Mouse (Mus musculus): ENCODE data around the gene Fam187a.
A peak's percentile ranks its signal among the peaks of the same experiment; 100 is the strongest.

Gene Fam187a

DNA sequence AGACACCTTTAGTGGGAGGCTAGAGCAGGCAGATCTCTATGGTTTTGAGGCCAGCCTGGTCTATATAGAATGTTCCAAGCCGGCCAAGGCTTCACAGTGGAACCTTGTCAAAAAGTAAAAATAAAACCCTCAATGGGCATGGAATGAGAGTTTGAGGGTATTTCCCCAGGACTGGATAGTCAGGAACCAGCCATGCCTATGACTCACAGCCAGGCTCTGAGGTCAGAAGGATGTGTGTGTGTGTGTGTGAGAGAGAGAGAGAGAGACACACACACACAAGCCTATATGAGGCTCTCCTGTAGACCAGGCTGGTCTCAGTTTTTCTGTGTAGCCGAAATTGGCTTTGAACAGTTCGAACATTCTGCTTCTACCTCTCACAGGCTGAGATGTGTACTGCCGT lies 9.7 kb downstream of the Fam187a start:
- DNase-seq (ENCODE audit: low spot score in 2 of 2) = no peak

DNA sequence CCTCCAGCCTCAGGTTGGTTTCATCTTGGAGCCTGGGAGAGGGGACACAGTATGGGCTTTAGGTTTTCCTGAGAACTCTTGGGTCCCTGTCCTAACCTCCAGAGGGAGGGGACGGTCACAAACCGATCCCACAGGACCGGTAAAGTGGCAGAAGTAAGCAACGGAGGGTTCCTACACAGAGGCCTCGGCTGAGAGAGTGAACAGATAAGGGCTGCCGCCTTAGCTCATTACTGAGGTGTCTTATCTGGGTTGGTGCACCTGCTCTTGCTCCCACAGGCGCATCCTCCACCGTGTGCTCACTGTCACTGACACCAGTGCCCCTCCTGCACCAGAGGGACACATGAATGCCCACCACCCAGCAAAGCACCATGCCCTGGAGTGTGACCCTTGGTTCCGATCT lies 10.8 kb downstream of the Fam187a start:
- DNase-seq (ENCODE audit: low spot score in 2 of 2) = no peak

DNA sequence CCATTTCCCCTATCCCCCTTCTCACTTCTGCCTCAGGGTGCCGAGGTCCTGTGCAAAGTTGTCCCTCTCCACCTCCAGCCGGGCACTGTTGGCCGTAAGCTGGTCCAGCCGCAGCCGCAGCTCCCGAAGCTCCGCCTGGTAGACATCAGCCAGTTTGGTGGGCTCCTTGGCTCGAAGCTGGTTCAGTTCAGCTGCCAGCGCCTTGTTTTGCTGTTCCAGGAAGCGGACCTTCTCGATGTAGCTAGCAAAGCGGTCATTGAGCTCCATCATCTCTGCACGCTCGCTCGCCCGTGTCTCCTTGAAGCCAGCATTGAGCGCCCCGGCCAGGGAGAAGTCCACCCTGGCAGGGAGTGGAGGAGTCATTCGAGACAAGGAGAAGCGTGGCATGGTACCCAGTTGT lies 11.7 kb downstream of the Fam187a start:
- no peak for DNase-seq (ENCODE audit: low spot score in 2 of 2)

DNA sequence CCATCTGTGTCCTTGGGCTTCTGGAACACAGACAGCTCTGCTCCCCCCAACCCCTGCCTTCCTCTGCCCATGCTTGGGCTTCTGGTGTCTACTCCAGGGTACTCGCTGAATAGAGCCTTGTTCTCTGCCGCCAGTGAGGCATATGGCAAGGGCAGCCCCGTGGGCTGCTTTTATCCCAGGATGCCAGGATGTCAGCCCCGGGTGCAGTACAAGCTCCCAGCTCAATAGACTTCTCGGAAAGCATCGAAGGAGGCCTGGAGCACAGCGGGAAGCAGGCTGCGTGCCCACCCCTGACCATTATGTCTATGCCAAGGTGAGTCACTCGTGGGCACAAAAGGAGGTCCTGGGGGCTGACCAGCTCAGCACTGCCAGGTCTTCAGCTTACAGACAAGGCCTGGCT lies 13.4 kb downstream of the Fam187a start:
- peak in 1 of 2 experiments; percentile 21 for DNase-seq (ENCODE audit: low spot score in 2 of 2)

DNA sequence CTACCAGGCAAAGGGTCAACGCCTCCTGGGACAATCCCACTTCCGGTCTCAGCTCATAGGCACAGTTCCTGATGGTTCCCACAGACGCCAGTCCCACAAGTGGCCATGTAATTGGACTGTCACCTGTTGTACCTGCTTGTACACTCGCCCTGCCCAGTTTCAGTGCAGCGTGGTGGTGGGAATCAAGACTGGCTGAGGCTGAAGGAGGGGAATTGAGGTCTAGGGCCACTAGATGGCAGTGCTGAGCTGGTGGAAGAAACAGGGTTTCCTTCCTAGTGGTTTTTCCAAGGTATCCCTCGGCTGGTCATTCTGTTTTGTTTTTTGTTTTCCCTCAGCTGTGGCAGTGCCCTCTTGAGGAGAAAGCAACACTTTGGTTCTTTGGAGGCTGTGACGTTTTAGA lies 15.8 kb downstream of the Fam187a start, which contains the start of gene Gfap:
Gene Gfap (minus strand): TSS at position 150 of the 400 bp plus-strand sequence.
- peak; percentile 81 to 84 for DNase-seq (ENCODE audit: low spot score in 2 of 2)

DNA sequence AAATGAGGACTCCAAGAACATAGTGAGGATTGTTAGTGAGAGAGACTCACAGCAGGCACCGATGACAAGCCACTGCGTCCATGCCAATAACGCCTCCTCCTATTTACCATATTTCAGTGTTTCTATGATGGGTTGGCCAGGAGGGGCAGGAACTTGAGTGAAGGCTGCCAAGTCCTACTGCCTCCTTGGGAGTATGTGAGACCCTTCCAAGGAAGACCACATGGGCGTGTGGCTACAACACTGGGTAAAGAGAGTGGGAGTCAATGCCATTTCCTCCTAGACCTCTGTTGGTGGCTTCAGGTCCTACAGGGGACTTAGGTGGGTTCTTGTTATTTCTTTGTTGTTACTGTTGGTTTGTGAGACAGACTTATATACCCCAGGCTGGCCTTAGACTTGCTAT lies 16.2 kb downstream of the Fam187a start:
- DNase-seq (ENCODE audit: low spot score in 2 of 2) = no peak

DNA sequence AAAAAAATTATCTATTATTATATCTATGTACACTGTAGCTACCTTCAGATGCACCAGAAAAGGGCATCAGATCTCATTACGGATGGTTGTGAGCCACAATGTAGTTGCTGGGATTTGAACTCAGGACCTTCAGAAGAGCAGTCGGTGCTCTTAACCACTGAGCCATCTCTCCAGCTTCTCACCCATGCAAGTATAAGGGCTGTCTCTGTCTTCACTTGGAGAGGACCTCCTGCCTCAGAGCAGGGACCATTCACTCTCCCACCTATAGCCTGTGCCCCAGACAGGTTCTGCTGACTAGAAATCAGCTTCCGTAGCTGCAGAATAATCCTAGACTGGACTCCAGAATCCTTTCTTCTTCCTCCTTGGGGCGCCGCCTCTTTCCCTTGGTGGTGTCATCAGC lies 17.1 kb downstream of the Fam187a start:
- DNase-seq (ENCODE audit: low spot score in 2 of 2) = no peak

DNA sequence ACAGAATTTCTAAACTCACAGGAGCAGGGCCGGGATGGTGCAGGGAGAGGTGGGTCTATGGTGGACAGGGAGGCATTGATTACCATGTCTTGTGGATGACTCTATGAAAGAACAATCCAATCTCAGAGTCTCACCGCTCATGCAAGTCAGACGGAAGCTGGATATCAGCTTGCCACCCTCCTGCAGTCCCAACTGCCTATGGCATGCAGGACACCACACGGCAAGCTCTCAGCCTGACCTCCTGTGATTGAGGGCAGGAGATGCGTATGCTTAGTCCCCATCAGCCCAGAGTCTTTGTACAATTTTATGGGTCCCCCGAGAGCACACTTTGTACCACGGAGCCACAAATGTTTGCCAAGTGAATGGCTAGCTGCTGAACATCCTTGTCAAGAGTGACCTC lies 18.7 kb downstream of the Fam187a start:
- DNase-seq (ENCODE audit: low spot score in 2 of 2) = no peak

DNA sequence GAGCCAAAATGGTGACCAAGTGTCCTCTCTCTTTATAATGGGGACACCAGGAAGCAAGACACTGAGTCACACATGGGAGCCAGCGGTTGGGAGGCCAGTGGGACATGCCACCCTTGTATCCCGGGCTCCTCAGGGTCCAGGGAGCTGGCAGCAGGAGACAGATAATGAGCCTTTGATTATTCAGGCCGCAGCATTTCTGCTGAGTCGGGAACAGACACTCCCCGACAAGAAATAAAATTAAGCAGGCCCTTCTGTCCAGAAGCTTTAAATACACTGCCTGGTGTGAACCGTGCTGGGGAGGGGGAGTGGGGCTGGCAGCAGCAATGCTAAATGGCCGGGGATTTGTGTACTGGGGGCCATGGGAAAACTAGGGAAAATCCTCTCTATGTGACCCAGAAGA lies 26.4 kb downstream of the Fam187a start:
- no peak for DNase-seq (ENCODE audit: low spot score in 2 of 2)

DNA sequence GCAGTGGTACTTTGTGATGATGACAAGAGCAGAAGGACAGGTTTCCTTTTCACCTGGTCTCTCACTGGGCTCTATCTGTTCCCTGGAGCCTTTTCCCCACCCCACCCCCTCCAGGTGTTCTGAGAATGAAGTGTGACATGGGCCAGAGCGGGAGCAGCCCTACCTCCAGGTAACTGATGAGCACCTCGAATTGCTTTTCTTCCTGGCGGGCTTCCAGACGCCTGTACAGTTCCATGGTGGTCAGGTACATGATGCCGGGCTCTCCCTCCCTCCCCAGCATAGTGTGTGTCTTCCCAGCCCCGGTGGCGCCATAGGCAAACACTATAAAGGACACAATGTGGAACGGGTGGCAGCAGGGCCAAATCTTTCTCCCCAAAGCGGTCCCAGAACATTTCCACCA lies 30.4 kb downstream of the Fam187a start:
- no peak for DNase-seq (ENCODE audit: low spot score in 2 of 2)

DNA sequence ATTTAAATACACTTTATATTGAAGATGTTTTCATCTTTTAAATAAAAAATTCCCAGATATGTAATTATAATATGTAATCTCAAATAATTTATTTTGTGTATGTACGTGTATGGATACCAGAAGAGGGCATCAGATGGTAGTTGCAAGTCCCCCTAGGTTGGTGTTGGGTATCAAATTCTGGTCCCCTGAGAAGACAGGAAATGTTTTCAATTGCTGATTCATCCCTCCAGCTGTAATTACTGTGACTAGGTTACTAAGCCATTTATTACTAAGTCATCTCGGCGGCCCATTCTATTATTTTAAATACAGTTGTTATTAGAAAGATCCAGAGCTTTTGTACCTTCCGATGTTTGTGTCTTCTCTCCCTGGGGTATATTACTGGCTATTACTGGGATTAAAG lies 33.1 kb downstream of the Fam187a start:
- no peak for DNase-seq (ENCODE audit: low spot score in 2 of 2)

DNA sequence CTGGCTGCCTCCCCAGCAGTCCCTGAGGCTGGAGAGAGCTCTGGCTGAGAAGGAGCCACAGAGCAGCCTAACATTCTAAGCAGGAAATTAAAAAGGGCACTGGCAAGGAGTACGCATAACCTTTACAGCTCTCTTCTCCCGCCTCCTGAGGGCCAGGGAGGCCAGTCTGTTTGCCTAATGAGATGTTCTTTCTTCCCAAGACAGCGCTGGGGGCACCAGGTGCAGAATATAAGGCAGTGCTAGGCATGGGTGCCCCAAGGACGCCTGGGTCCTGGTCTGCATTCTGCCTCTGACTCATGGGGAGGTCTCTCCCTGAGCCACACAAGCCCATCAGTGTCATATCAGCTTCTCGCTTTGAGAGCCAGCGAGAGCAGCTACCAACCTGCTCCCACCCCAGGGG lies 36.5 kb downstream of the Fam187a start:
- no peak for DNase-seq (ENCODE audit: low spot score in 2 of 2)

DNA sequence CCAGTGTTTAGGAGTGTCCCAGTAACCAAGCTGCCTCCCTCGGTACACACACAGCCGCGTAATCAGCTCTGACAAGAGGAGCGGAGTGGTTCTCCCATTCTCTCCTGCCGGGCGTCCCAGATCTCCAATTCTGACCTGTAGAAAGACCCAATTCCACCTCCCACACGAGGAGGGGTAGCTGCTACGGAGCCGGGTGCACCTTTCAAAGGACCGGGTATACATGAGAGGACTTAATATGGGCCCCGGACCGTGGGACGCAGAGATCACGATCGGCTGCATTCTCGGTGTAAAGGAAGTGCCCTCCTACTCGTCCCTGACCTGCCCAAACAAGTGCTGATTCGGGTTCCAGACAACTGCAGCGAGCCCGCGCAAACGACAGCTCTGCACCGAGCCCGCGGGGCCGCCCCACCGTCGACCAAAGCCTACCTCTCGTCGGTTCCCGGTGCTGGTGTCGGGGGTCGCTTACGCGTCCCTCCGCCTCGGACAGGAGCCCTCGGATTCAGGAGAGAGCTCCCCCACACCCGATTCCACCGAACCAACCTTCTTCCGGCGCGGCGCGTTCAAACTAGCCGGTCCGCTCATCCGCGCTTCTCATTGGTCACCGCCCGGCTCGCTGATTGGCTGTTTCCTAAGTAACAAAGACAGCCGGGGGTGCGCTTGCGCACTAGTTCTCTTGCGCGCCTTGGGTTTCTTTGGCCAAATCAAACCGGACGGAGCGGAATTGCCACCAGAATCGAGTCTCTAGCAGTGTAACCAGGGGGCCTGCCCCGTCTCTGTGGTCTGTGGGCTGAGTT lies 39.8 kb downstream of the Fam187a start, which contains the start of gene Kif18b:
Gene Kif18b (minus strand): TSS at position 568 of the 794 bp plus-strand sequence.
- peak; percentile 96 to 97 for DNase-seq (ENCODE audit: low spot score in 2 of 2)

DNA sequence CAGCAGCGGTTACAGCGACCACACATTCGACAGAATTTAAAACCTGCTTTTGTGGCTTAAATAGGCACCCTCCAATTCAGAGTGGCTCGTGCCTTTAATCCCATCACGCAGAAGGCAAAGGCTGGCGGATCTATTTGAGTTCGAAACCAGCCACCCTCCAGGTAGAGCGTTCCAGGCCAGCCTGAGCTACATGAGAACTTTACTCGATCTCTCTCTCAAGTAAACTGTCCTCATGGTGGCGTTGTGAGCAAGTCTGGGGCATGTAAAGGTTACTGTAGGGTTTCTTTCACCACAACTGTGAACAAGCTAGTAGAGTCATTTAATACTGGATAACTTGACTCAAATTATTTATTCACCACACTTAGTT lies 40.4 kb downstream of the Fam187a start:
- no peak for DNase-seq (ENCODE audit: low spot score in 2 of 2)

DNA sequence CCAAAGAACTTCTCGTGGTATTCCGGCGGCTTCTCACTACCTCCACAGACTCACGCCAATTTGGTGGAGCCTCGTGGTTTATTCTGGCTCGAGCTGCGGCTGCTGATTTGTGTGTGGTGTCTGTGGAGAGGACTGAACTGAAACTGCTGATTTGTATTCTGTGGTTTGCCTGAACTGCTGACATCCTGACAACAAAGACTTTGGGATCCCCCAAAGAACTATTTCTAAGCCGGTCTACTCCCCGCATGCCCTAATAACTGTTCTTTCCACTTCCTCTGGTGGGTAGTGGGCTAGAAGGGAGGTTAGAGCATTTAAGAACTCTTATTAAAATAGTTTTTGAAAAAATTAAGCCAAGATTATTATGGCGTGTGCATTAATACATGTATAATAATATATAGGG lies 45.7 kb downstream of the Fam187a start:
- DNase-seq (ENCODE audit: low spot score in 2 of 2) = no peak

DNA sequence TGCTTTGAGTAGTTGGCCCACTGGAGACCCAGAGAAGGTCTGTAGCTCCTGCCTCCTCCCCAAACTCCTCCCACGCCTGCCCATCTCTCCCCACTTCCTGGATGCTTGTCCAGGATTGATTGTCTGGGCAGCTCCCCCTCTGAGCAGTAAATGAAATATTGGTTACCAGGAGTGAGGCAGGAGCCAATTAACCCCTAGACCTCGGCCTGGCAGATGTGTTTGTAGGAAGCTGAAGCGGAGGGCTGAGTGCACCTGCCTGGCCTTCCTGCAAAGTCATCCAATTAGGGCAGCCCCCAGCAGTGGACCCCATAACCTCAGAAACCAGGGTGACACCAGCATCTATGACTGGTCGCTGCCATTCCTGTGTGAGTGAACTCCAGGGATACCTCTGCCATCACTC lies 51.3 kb downstream of the Fam187a start:
- no peak for DNase-seq (ENCODE audit: low spot score in 2 of 2)

Measured in right cerebral cortex, adult 2 months (tissue).